Mouse (Mus musculus) Patski (cell line): Measurements from ENCODE around the gene Cadm2. TPM values are rescaled to one million over a fixed set of nuclear protein-coding genes. Genes with fewer than 3 reads are reported as not detected.

Experiments used
- ATAC-seq: fragments of 100-300 bp; one replicate; pipeline ENCODE4 v1.8.0; 2021
- CTCF ChIA-PET: fragments of 350-600 bp; sonication (Branson Sonifier 250); formaldehyde crosslinking; loops from one replicate; lab custom pipeline; 2022; ENCODE audit warnings: inconsistent platforms; lab: Charles Lee
- POLR2A ChIA-PET: fragments of 350-600 bp; sonication (Branson Sonifier 250); formaldehyde crosslinking; loops from one replicate; lab custom pipeline; 2022; ENCODE audit warnings: antibody characterized with exemption, inconsistent platforms; lab: Charles Lee
- DNase-seq: peaks from one replicate; pipeline ENCODE4 v3.0.0-alpha.2; 2011; ENCODE audit warnings: low read depth, low spot score
- H3K27me3 ChIP-seq: fragments of 371-371 bp; one replicate; pipeline ENCODE4 v1.5.1; 2021
- CTCF ChIP-seq: fragments of 100-300 bp; IDR thresholded peaks from one replicate; pipeline ENCODE4 v1.5.1; 2021
- in situ Hi-C: fragments of 300-500 bp; cut with MboI; formaldehyde crosslinking; loops from 3 replicates; pipeline ENCODE4 v1.11.1; 2018; ENCODE audit warnings: low pct_unique_long_range_greater_than_20kb, mixed read lengths
- polyA plus RNA-seq: library from polyadenylated mRNA; unstranded; gene quantifications from one replicate; pipeline ENCODE4 v1.2.3, GENCODE M21; 2021

The Cadm2 gene
- polyA plus RNA-seq, 1 experiment from 2014 or later: 0.51 TPM

- POLR2A ChIA-PET: no interaction called here
- ATAC-seq: no peak
- in situ Hi-C loops: no loop called here
- no peaks in the 10 kb centered on the region for H3K27me3 ChIP-seq
- TF ChIP-seq CTCF: no peak
- CTCF ChIA-PET: interaction anchor here (1.3 kb wide), 1 partner anchor 10 kb away, joined by 3 read pairs; no protein-coding TSS in a partner anchor
- DNase-seq: no peak
Observed at GRCm38 (mm10) chr16:66647798-66648197, 972.9 kb downstream of the Cadm2 start.

- DNase-seq: peak; percentile 10
- ChIA-PET POLR2A (no interaction called here), CTCF (no interaction called here)
- no peak for TF ChIP-seq CTCF
- in situ Hi-C loops: no loop called here
- peak; percentile 80 for ATAC-seq
- H3K27me3 ChIP-seq: no peaks in the 10 kb centered on the region
Observed at GRCm38 (mm10) chr16:66643606-66644005, 977.1 kb downstream of the Cadm2 start.

- in situ Hi-C loops: no loop called here
- no peak for DNase-seq
- POLR2A ChIA-PET: no interaction called here
- CTCF ChIA-PET: no interaction called here
- no peak for TF ChIP-seq CTCF
- no peaks in the 10 kb centered on the region for H3K27me3 ChIP-seq
- ATAC-seq: peak; percentile 60
Observed at GRCm38 (mm10) chr16:66627527-66627926, 993.2 kb downstream of the Cadm2 start.

GRCm38 (mm10) chr16:66622423-66622822 is 998.3 kb downstream of the Cadm2 start:
- H3K27me3 ChIP-seq: no peaks in the 10 kb centered on the region
- ATAC-seq (peak; percentile 98), DNase-seq (peak; percentile 50)
- ChIA-PET POLR2A (no interaction called here), CTCF (no interaction called here)
- TF ChIP-seq CTCF: no peak
- in situ Hi-C loops: no loop called here

GRCm38 (mm10) chr16:66612624-66613023 is 1008.1 kb downstream of the Cadm2 start:
- ATAC-seq: no peak
- CTCF ChIA-PET: interaction anchor here (1.4 kb wide), 1 partner anchor 9 kb away, joined by 6 read pairs; no protein-coding TSS in a partner anchor

More at GRCm38 (mm10) chr16:66612624-66613023, 1008.1 kb downstream of the Cadm2 start:
- no peaks in the 10 kb centered on the region for H3K27me3 ChIP-seq
- no peak for TF ChIP-seq CTCF
- no peak for DNase-seq
- POLR2A ChIA-PET: no interaction called here
- in situ Hi-C loops: no loop called here
